Mouse (Mus musculus) stomach, postnatal 0 days (tissue): ENCODE measurements around the gene 4933421I07Rik. TPM values are rescaled to one million over a fixed set of nuclear protein-coding genes. Genes with fewer than 3 reads are reported as not detected.

Experiments
- ATAC-seq: fragments of 200-750 bp; cut with Nextera tagmentation; 2 replicates; pipeline ENCODE4 v1.8.0; 2017; ENCODE audit not compliant: low FRiP score, low TSS enrichment
- DNase-seq: peaks from one replicate; pipeline ENCODE4 v3.0.0-alpha.2; 2016; ENCODE audit warnings: low spot score
- H3K27ac ChIP-seq: fragments of 300-500 bp; sonication (generic); replicated peaks from 2 replicates; pipeline ENCODE4 v1.5.1; 2014; ENCODE audit warnings: mild to moderate bottlenecking, control low read depth
- H3K27me3 ChIP-seq: fragments of 300-500 bp; sonication (generic); 2 replicates; pipeline ENCODE4 v1.6.1; 2014; ENCODE audit warnings: low read length; ENCODE audit not compliant: control insufficient read depth, insufficient read depth
- H3K36me3 ChIP-seq: fragments of 300-500 bp; sonication (generic); 2 replicates; pipeline ENCODE4 v1.6.1; 2014; ENCODE audit warnings: low read length, mixed read lengths; ENCODE audit not compliant: control insufficient read depth, insufficient read depth
- H3K4me1 ChIP-seq: fragments of 300-500 bp; sonication (generic); replicated peaks from 2 replicates; pipeline ENCODE4 v1.6.1; 2014; ENCODE audit warnings: antibody characterized with exemption; ENCODE audit not compliant: control insufficient read depth, insufficient read depth
- H3K4me2 ChIP-seq: fragments of 300-500 bp; sonication (generic); replicated peaks from 2 replicates; pipeline ENCODE4 v1.6.1; 2014; ENCODE audit warnings: low read depth, mild to moderate bottlenecking, control low read depth, moderate library complexity
- H3K4me3 ChIP-seq: fragments of 300-500 bp; sonication (generic); 2 replicates; pipeline ENCODE4 v1.5.1; 2014; ENCODE audit warnings: low read depth, low read length, control low read depth
- H3K9ac ChIP-seq: fragments of 300-500 bp; sonication (generic); 2 replicates; pipeline ENCODE4 v1.6.1; 2014; ENCODE audit warnings: mild to moderate bottlenecking, low read length, control low read depth, mixed read lengths
- H3K9me3 ChIP-seq: fragments of 300-500 bp; sonication (generic); 2 replicates; pipeline ENCODE4 v1.6.1; 2016; ENCODE audit warnings: low read length; ENCODE audit not compliant: control insufficient read depth
- CTCF ChIP-seq: IDR thresholded peaks from 2 replicates; pipeline ENCODE4 v1.5.1; 2016; ENCODE audit warnings: antibody characterized with exemption, low read depth, mild to moderate bottlenecking, moderate library complexity
- EP300 ChIP-seq: optimal IDR thresholded peaks from 2 replicates; pipeline ENCODE3; 2016; ENCODE audit warnings: antibody characterized with exemption
- WGBS: fragments of 180-500 bp; shearing (Covaris S2); extraction: QIAGEN DNeasy Blood & Tissue Kit; methylation state at CpG from one replicate; pipeline ENCODE4 v1.1.7; 2014; 5-methylcytosine and 5-hydroxymethylcytosine counted together
- polyA plus RNA-seq: library from polyadenylated mRNA; unstranded; fragments of >200 nt; fragmentation: Nextera tagmentation; extraction: Ambion mirVana; gene quantifications from 2 replicates; pipeline ENCODE4 v1.2.1, GENCODE M21; 2015

The 4933421I07Rik gene
- polyA plus RNA-seq, 1 experiment from 2014 or later = not detected

DNA sequence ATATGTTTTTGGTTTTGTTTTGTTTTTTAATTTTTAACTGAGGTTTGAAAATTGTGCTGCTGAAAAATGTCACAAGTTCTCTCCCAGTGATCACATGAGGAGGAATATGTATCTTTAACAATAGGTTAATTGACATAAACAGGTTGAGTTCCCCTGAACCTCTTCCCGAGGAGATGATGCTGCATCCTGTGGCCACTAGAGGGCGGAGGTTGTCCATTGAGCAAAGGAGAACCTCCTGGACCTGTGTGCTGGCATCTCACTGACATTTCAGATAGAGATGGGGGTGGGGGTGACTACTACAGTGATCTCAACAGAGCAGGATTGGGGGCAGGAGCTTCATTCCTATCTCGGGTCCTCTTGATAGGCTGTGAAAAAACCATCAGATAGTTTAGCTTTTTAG, 2.7 kb upstream of the 4933421I07Rik start:
- H3K9ac ChIP-seq = no peak overlapping the region
- DNase-seq (no peak), ATAC-seq (no peak)
- H3K27me3 ChIP-seq = no peaks in the 10 kb centered on the region
- H3K27ac ChIP-seq = no peak overlapping the region
- peak; percentile 52 for TF ChIP-seq CTCF
- no peak for TF ChIP-seq EP300
- no peaks in the 10 kb centered on the region for H3K4me1 ChIP-seq
- WGBS = 25% methylated on average over 3 of the region's 3 CpGs
- no peaks in the 10 kb centered on the region for H3K36me3 ChIP-seq
- no peaks in the 10 kb centered on the region for H3K9me3 ChIP-seq
- no peak overlapping the region for H3K4me3 ChIP-seq
- H3K4me2 ChIP-seq = no peak overlapping the region

DNA sequence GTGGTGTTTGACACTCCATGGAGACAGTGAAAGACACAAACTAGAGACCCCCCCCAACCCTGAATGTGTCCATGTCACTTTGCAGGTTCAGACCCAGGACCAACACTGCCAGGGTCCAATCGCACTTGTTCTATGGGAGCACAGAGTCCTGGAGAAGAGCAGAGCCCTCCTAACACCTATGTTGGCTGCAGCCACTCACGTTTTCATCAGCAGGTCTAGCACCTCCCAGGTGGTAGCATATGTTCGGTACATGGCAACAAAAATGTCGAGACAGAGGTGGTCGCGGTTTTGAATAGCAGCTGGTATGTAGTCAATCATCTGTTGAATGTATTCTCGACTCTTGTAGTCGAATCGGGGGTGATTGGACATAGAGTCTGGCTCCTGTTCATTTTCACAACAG, 568 bp downstream of the 4933421I07Rik start:
- H3K36me3 ChIP-seq = no peaks in the 10 kb centered on the region
- H3K9me3 ChIP-seq = no peaks in the 10 kb centered on the region
- ATAC-seq (no peak), DNase-seq (no peak)
- no peak overlapping the region for H3K4me2 ChIP-seq
- no peaks in the 10 kb centered on the region for H3K4me1 ChIP-seq
- H3K27me3 ChIP-seq = no peaks in the 10 kb centered on the region
- no peak overlapping the region for H3K27ac ChIP-seq
- TF ChIP-seq EP300 = no peak
- TF ChIP-seq CTCF = no peak
- no peak overlapping the region for H3K4me3 ChIP-seq
- H3K9ac ChIP-seq = no peak overlapping the region
- 84% methylated on average over 9 of the region's 9 CpGs for WGBS

Other genes with a start within 250 kb of the 4933421I07Rik start
- not detected in 2 replicates for gene Vmn2r61, start 188.1 kb downstream of the 4933421I07Rik start, polyA plus RNA-seq
- 2.3 and 2.7 TPM in 2 replicates for gene Zfp141, start 57.6 kb upstream of the 4933421I07Rik start, polyA plus RNA-seq
- gene Gm21028, start 130.5 kb upstream of the 4933421I07Rik start, polyA plus RNA-seq = not detected in 2 replicates
- 0.70 and 0.91 TPM in 2 replicates for gene Zfp977, start 144.4 kb upstream of the 4933421I07Rik start, polyA plus RNA-seq
- gene Zfp976, start 194.5 kb upstream of the 4933421I07Rik start, polyA plus RNA-seq = 0.84 and 0.91 TPM in 2 replicates
- 2.3 and 2.5 TPM in 2 replicates for gene Zfp975, start 244.6 kb upstream of the 4933421I07Rik start, polyA plus RNA-seq